Mouse (Mus musculus) regulatory T cell (primary cell): Measurements from ENCODE around the gene Vmn1r6.
"Not testable (repeated sequence)": the region's sequence is repeated elsewhere in the genome, so short reads cannot be mapped to it uniquely, and the experiment has no call there.

ENCODE experiments used
- in situ Hi-C: fragments of 300-600 bp; cut with MboI, MseI; formaldehyde crosslinking; loops from one replicate; pipeline ENCODE4 v1.15.1; 2025; ENCODE audit warnings: high pct_unique_total_duplicates

The Vmn1r6 gene

GRCm38 (mm10) chr6:56996943-56997342, at the start of gene Vmn1r6:
Gene Vmn1r6 (plus strand): TSS chr6:56997243.
- in situ Hi-C loops = loop anchor here (10.0 kb wide), 1 partner anchor 1332 kb away; no protein-coding TSS in a partner anchor

- in situ Hi-C loops = loop anchor here (25.0 kb wide), 1 partner anchor 869 kb away; no protein-coding TSS in a partner anchor
Observed at GRCm38 (mm10) chr6:56956436-56956835, 40.6 kb upstream of the Vmn1r6 start.

- in situ Hi-C loops = loop anchor here (25.0 kb wide), 1 partner anchor 883 kb away; no protein-coding TSS in a partner anchor
Observed at GRCm38 (mm10) chr6:56969973-56970372, 27.1 kb upstream of the Vmn1r6 start, which contains the start of gene Vmn1r5. Gene Vmn1r5 (plus strand): TSS chr6:56970273.

GRCm38 (mm10) chr6:57025224-57025623, 28.2 kb downstream of the Vmn1r6 start, which contains the start of gene Vmn1r7:
Gene Vmn1r7 (minus strand): TSS chr6:57025324.
- in situ Hi-C loops = not testable (repeated sequence)

GRCm38 (mm10) chr6:57031984-57032383, 34.9 kb downstream of the Vmn1r6 start, which contains the start of gene Vmn1r8:
Gene Vmn1r8 (plus strand): TSS chr6:57032284.
- in situ Hi-C loops = no loop called here

GRCm38 (mm10) chr6:57034674-57035073, 37.6 kb downstream of the Vmn1r6 start:
- in situ Hi-C loops = no loop called here
